8 mouse cellular contexts compared by ENCODE assay signal in the genomic region with DNA sequence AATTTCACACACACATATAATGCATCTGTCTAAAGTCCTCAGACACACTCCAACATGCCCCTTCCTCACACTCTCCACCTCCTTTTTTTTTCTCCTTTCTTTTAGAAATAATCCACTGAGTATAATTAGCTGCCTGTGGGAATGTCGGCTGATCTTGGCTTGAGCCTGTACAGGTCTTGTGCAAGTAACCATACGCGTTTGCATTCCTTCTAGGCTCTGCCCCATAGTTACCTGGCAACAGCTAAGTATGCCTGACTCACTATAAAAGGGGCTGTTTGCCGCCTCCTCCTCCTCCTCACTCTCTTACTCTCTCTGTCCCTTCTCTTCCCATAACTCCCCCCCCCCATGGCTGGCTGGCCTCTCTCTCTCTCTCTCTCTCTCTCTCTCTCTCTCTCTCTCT.
DNase-seq lines count a peak whose midpoint lies in the region; ATAC-seq and TF ChIP-seq lines count a peak whose summit lies in the region.

No protein-coding gene starts in this region.

- 40% methylated on average over 4 of the region's 4 CpGs for WGBS in embryonic facial prominence, embryonic 11.5 days
- WGBS in embryonic facial prominence, embryonic 10.5 days: 39% methylated on average over 4 of the region's 4 CpGs
- WGBS in limb, embryonic 13.5 days: 38% methylated on average over 4 of the region's 4 CpGs

- no peak overlapping the region for H3K4me2 ChIP-seq in embryonic facial prominence, embryonic 11.5 days (ENCODE audit: low read depth, low read length)
- no peak overlapping the region for H3K4me2 ChIP-seq in limb, embryonic 13.5 days (replicated peaks)

- no peaks in the 10 kb centered on the region for H3K27me3 ChIP-seq in embryonic facial prominence, embryonic 11.5 days (ENCODE audit: control insufficient read depth, insufficient read depth, low read length)
- H3K27me3 ChIP-seq in embryonic facial prominence, embryonic 10.5 days (replicated peaks; ENCODE audit: low read depth, poor library complexity, severe bottlenecking): no peaks in the 10 kb centered on the region
- H3K27me3 ChIP-seq in limb, embryonic 13.5 days: no peaks in the 10 kb centered on the region

- H3K9me3 ChIP-seq in embryonic facial prominence, embryonic 11.5 days (replicated peaks; ENCODE audit: control insufficient read depth, low read length): no peaks in the 10 kb centered on the region
- no peaks in the 10 kb centered on the region for H3K9me3 ChIP-seq in embryonic facial prominence, embryonic 10.5 days
- no peaks in the 10 kb centered on the region for H3K9me3 ChIP-seq in limb, embryonic 13.5 days

- no peak overlapping the region for H3K4me3 ChIP-seq in embryonic facial prominence, embryonic 11.5 days (ENCODE audit: low read depth, low read length)
- H3K4me3 ChIP-seq in embryonic facial prominence, embryonic 10.5 days: no peak overlapping the region
- no peak overlapping the region for H3K4me3 ChIP-seq in limb, embryonic 13.5 days
- H3K4me3 ChIP-seq in layer of hippocampus, adult 2 months: no peak overlapping the region

- no peak overlapping the region for H3K27ac ChIP-seq in embryonic facial prominence, embryonic 11.5 days (replicated peaks; ENCODE audit: low read depth, low read length)
- H3K27ac ChIP-seq in embryonic facial prominence, embryonic 10.5 days (replicated peaks): no peak overlapping the region
- H3K27ac ChIP-seq in limb, embryonic 13.5 days: no peak overlapping the region
- no peak overlapping the region for H3K27ac ChIP-seq in layer of hippocampus, adult 2 months

- H3K36me3 ChIP-seq in embryonic facial prominence, embryonic 11.5 days (replicated peaks; ENCODE audit: control insufficient read depth, insufficient read depth, low read depth, low read length): no peaks in the 10 kb centered on the region
- H3K36me3 ChIP-seq in embryonic facial prominence, embryonic 10.5 days (replicated peaks): no peaks in the 10 kb centered on the region
- no peaks in the 10 kb centered on the region for H3K36me3 ChIP-seq in limb, embryonic 13.5 days

- no peaks in the 10 kb centered on the region for H3K4me1 ChIP-seq in embryonic facial prominence, embryonic 11.5 days (ENCODE audit: control insufficient read depth, insufficient read depth, low read length)
- H3K4me1 ChIP-seq in embryonic facial prominence, embryonic 10.5 days: no peaks in the 10 kb centered on the region
- H3K4me1 ChIP-seq in limb, embryonic 13.5 days: no peaks in the 10 kb centered on the region

- H3K9ac ChIP-seq in embryonic facial prominence, embryonic 11.5 days (replicated peaks; ENCODE audit: low read length): no peak overlapping the region
- H3K9ac ChIP-seq in limb, embryonic 13.5 days: no peak overlapping the region

- DNase-seq in embryonic facial prominence, embryonic 11.5 days (ENCODE audit: low spot score): peak; percentile 15
- no peak for DNase-seq in embryonic facial prominence, embryonic 10.5 days (ENCODE audit: low spot score)
- peak; percentile 16 for DNase-seq in right cerebral cortex, adult 18-20 months
- DNase-seq in right cerebral cortex, postnatal 4 days: no peak
- DNase-seq in gastrocnemius, postnatal 25 days: no peak
- no peak for DNase-seq in layer of hippocampus, adult 2 months (ENCODE audit: low spot score in 2 of 2)

- TF ChIP-seq CTCF in layer of hippocampus, adult 2 months (conservative IDR thresholded peaks at IDR 0.05): no peak

- ATAC-seq in embryonic facial prominence, embryonic 11.5 days (replicated peaks; ENCODE audit: insufficient number of reproducible peaks, low FRiP score, low TSS enrichment, low read depth): peak; percentile 76; the same call in 1 of the 2 replicates
- ATAC-seq in limb, embryonic 13.5 days (ENCODE audit: low FRiP score, low read depth): 0 out of 2 replicates have a peak, but pooled peaks have one; percentile 55
- ATAC-seq in CD4-positive, CD25-positive, alpha-beta regulatory T cell, adult 4 months: no peak

Comparison
In these comparisons a context has a peak if more than half of its experiments do, and no peak if none do; other contexts are left out.
1. DNase-seq: peak in embryonic facial prominence, embryonic 11.5 days (single experiment) and right cerebral cortex, adult 18-20 months (single experiment); none in embryonic facial prominence, embryonic 10.5 days (single experiment), right cerebral cortex, postnatal 4 days (single experiment), gastrocnemius, postnatal 25 days (single experiment) and layer of hippocampus, adult 2 months (0 of 2).